Mouse (Mus musculus) liver, postnatal 0 days (tissue): ENCODE data around the gene Grid2. TPM values are rescaled to one million over a fixed set of nuclear protein-coding genes. Genes with fewer than 3 reads are reported as not detected.

ENCODE experiments used
- ATAC-seq: fragments of 200-750 bp; cut with Nextera tagmentation; 2 replicates; pipeline ENCODE4 v1.8.0; 2017; ENCODE audit warnings: mild to moderate bottlenecking, moderate library complexity
- DNase-seq: peaks from one replicate; pipeline ENCODE4 v3.0.0-alpha.2; 2016
- H3K27ac ChIP-seq: fragments of 300-500 bp; sonication (generic); 2 replicates; pipeline ENCODE4 v1.5.1; 2014; ENCODE audit warnings: antibody characterized with exemption, moderate library complexity, mild to moderate bottlenecking, low read depth
- H3K27me3 ChIP-seq: fragments of 300-500 bp; sonication (generic); 2 replicates; pipeline ENCODE4 v1.6.1; 2014; ENCODE audit warnings: low read length, control low read depth, mixed read lengths; ENCODE audit not compliant: insufficient read depth
- H3K36me3 ChIP-seq: fragments of 300-500 bp; sonication (generic); replicated peaks from 2 replicates; pipeline ENCODE4 v1.6.1; 2014; ENCODE audit warnings: mild to moderate bottlenecking, control low read depth, low read length, moderate library complexity, mixed read lengths; ENCODE audit not compliant: insufficient read depth
- H3K4me1 ChIP-seq: fragments of 300-500 bp; sonication (generic); 2 replicates; pipeline ENCODE4 v1.6.1; 2014; ENCODE audit warnings: antibody characterized with exemption, mild to moderate bottlenecking, control low read depth; ENCODE audit not compliant: insufficient read depth
- H3K4me2 ChIP-seq: fragments of 300-500 bp; sonication (generic); 2 replicates; pipeline ENCODE4 v1.6.1; 2014; ENCODE audit warnings: low read depth, mild to moderate bottlenecking, low read length, moderate library complexity, mixed read lengths
- H3K4me3 ChIP-seq: fragments of 300-500 bp; sonication (generic); 2 replicates; pipeline ENCODE4 v1.5.1; 2014; ENCODE audit warnings: low read depth, low read length
- H3K9ac ChIP-seq: fragments of 300-500 bp; sonication (generic); replicated peaks from 2 replicates; pipeline ENCODE4 v1.6.1; 2014; ENCODE audit warnings: mild to moderate bottlenecking, moderate library complexity
- H3K9me3 ChIP-seq: fragments of 300-500 bp; sonication (generic); 2 replicates; pipeline ENCODE4 v1.6.1; 2016; ENCODE audit warnings: mild to moderate bottlenecking, control low read depth, low read length, mixed read lengths
- CTCF ChIP-seq: sonication (generic); IDR thresholded peaks from 2 replicates; pipeline ENCODE4 v1.5.1; 2016; ENCODE audit warnings: antibody characterized with exemption, low read depth
- EP300 ChIP-seq: IDR thresholded peaks from 2 replicates; pipeline ENCODE4 v1.6.1; 2016; ENCODE audit warnings: antibody characterized with exemption, low read depth, mild to moderate bottlenecking
- WGBS: fragments of 180-500 bp; shearing (Covaris S2); extraction: QIAGEN DNeasy Blood & Tissue Kit; methylation state at CpG from one replicate; pipeline ENCODE4 v1.1.7; 2014; ENCODE audit not compliant: insufficient replicate concordance; 5-methylcytosine and 5-hydroxymethylcytosine counted together
- polyA plus RNA-seq: library from polyadenylated mRNA; unstranded; fragments of >200 nt; fragmentation: Nextera tagmentation; extraction: Ambion mirVana; gene quantifications from 2 replicates; pipeline ENCODE4 v1.2.1, GENCODE M21; 2015

Gene Grid2
- polyA plus RNA-seq, 1 experiment from 2014 or later, result not detected

- no peak for TF ChIP-seq CTCF
- TF ChIP-seq EP300, result no peak
- no peak overlapping the region for H3K4me2 ChIP-seq
- H3K27me3 ChIP-seq, result peaks cover 4% of the 10 kb centered on the region; the same call in 1 of the 2 replicates
- no peak for DNase-seq
- H3K9ac ChIP-seq, result no peak overlapping the region
- H3K9me3 ChIP-seq, result no peaks in the 10 kb centered on the region
- no peaks in the 10 kb centered on the region for H3K4me1 ChIP-seq
- no peak overlapping the region for H3K4me3 ChIP-seq
- no peak for ATAC-seq
- 10% methylated on average over 19 of the region's 19 CpGs for WGBS
- H3K27ac ChIP-seq, result no peak overlapping the region
- no peaks in the 10 kb centered on the region for H3K36me3 ChIP-seq
Measured at GRCm38 (mm10) chr6:64688181-64688944, 1432.7 kb downstream of the Grid2 start.

- Histone ChIP-seq H3K27me3 (no peaks in the 10 kb centered on the region), H3K9ac (no peak overlapping the region), H3K4me3 (no peak overlapping the region), H3K4me2 (no peak overlapping the region), H3K27ac (no peak overlapping the region), H3K4me1 (no peaks in the 10 kb centered on the region), H3K9me3 (no peaks in the 10 kb centered on the region), H3K36me3 (no peaks in the 10 kb centered on the region)
- no peak for TF ChIP-seq EP300
- no peak for TF ChIP-seq CTCF
- ATAC-seq (no peak), DNase-seq (no peak)
- 65% methylated on average over 7 of the region's 7 CpGs for WGBS
Measured at GRCm38 (mm10) chr6:64694688-64695087, 1439.0 kb downstream of the Grid2 start.

- Histone ChIP-seq H3K9ac (no peak overlapping the region), H3K9me3 (no peaks in the 10 kb centered on the region), H3K27me3 (no peaks in the 10 kb centered on the region), H3K4me3 (no peak overlapping the region), H3K4me2 (no peak overlapping the region), H3K36me3 (no peaks in the 10 kb centered on the region), H3K27ac (no peak overlapping the region), H3K4me1 (no peaks in the 10 kb centered on the region)
- 78% methylated on average over 2 of the region's 2 CpGs for WGBS
- DNase-seq (no peak), ATAC-seq (no peak)
- TF ChIP-seq CTCF (no peak), EP300 (no peak)
Measured at GRCm38 (mm10) chr6:64703659-64704058, 1448.0 kb downstream of the Grid2 start.

- H3K9me3 ChIP-seq, result no peaks in the 10 kb centered on the region
- H3K36me3 ChIP-seq, result no peaks in the 10 kb centered on the region
- H3K4me2 ChIP-seq, result peak overlapping the region; percentile 71
- peak; percentile 24 for DNase-seq
- ATAC-seq, result peak; percentile 70
- H3K4me3 ChIP-seq, result peak overlapping the region; percentile 37
- no peak for TF ChIP-seq EP300
- TF ChIP-seq CTCF, result no peak
- no peak overlapping the region for H3K27ac ChIP-seq
- H3K4me1 ChIP-seq, result peaks cover 20% of the 10 kb centered on the region
- 1% methylated on average over 29 of the region's 29 CpGs for WGBS
- H3K27me3 ChIP-seq, result peaks cover 49% of the 10 kb centered on the region
- H3K9ac ChIP-seq, result no peak overlapping the region
Measured at GRCm38 (mm10) chr6:64727751-64728403, 1472.2 kb downstream of the Grid2 start.

GRCm38 (mm10) chr6:64728499-64729198 lies 1473.0 kb downstream of the Grid2 start, which contains the start of gene Atoh1:
Gene Atoh1, plus strand, starts transcription at chr6:64729125.
- H3K9me3 ChIP-seq, result no peaks in the 10 kb centered on the region
- peak within 1 kb of the TSS; percentile 71 for H3K4me2 ChIP-seq
- no peak within 1 kb of the TSS for H3K9ac ChIP-seq
- peak within 1 kb of the TSS; percentile 37 for H3K4me3 ChIP-seq
- ATAC-seq (no peak), DNase-seq (peak; percentile 15)
- peaks cover 20% of the 10 kb centered on the region for H3K4me1 ChIP-seq
- no peak within 1 kb of the TSS for H3K27ac ChIP-seq
- peaks cover 55% of the 10 kb centered on the region for H3K27me3 ChIP-seq
- 2% methylated on average over 34 of the region's 34 CpGs for WGBS
- no peak for TF ChIP-seq EP300
- no peak for TF ChIP-seq CTCF
- no peaks in the 10 kb centered on the region for H3K36me3 ChIP-seq
